Mouse (Mus musculus) liver, adult 2 months (tissue): ENCODE measurements around the gene 5730522E02Rik.

Experiments
- CTCF ChIP-seq: fragments of 200-500 bp; IDR thresholded peaks from 2 replicates; pipeline ENCODE4 v1.5.1; 2011; ENCODE audit warnings: low read depth, low read length, control low read depth
- POLR2A ChIP-seq: fragments of 200-500 bp; IDR thresholded peaks from 2 replicates; pipeline ENCODE4 v1.6.1; 2011; ENCODE audit warnings: low read length, control low read depth; ENCODE audit not compliant: insufficient read depth; ENCODE audit errors: extremely low read depth

GRCm38 (mm10) chr11:25592268-25592667 lies 618.3 kb downstream of the 5730522E02Rik start:
- TF ChIP-seq CTCF (no peak), POLR2A (no peak)
